Mouse (Mus musculus): Measurements from ENCODE around the gene Foxj3.
A peak's percentile ranks its signal among the peaks of the same experiment; 100 is the strongest.
"Not testable (repeated sequence)": the region's sequence is repeated elsewhere in the genome, so short reads cannot be mapped to it uniquely, and the experiment has no call there.

Gene Foxj3

GRCm38 (mm10) chr4:119574504-119574903 lies 37.7 kb downstream of the Foxj3 start:
- DNase-seq: no peak

GRCm38 (mm10) chr4:119575459-119575858 lies 38.7 kb downstream of the Foxj3 start:
- no peak for DNase-seq

- DNase-seq: no peak
Measured at GRCm38 (mm10) chr4:119588037-119588436, 51.2 kb downstream of the Foxj3 start.

GRCm38 (mm10) chr4:119589423-119589822 lies 52.6 kb downstream of the Foxj3 start:
- DNase-seq: no peak

- DNase-seq: no peak
Measured at GRCm38 (mm10) chr4:119590027-119590426, 53.2 kb downstream of the Foxj3 start.

- DNase-seq: no peak
Measured at GRCm38 (mm10) chr4:119592479-119592878, 55.7 kb downstream of the Foxj3 start.

- DNase-seq: no peak
Measured at GRCm38 (mm10) chr4:119594331-119594730, 57.5 kb downstream of the Foxj3 start.

- no peak for DNase-seq
Measured at GRCm38 (mm10) chr4:119599605-119600004, 62.8 kb downstream of the Foxj3 start.

GRCm38 (mm10) chr4:119609488-119609887 lies 72.7 kb downstream of the Foxj3 start:
- no peak for DNase-seq

GRCm38 (mm10) chr4:119614078-119614477 lies 77.3 kb downstream of the Foxj3 start:
- DNase-seq: no peak

GRCm38 (mm10) chr4:119614724-119615123 lies 77.9 kb downstream of the Foxj3 start:
- DNase-seq: no peak

- no peak for DNase-seq
Measured at GRCm38 (mm10) chr4:119626081-119626645, 89.4 kb downstream of the Foxj3 start.

GRCm38 (mm10) chr4:119626876-119627275 lies 90.1 kb downstream of the Foxj3 start:
- DNase-seq: no peak

- DNase-seq: no peak
Measured at GRCm38 (mm10) chr4:119627317-119627716, 90.5 kb downstream of the Foxj3 start.

- not testable (repeated sequence) for DNase-seq
Measured at GRCm38 (mm10) chr4:119628363-119628762, 91.6 kb downstream of the Foxj3 start.

GRCm38 (mm10) chr4:119631115-119631919 lies 94.5 kb downstream of the Foxj3 start:
- DNase-seq: peak; percentile 39

- no peak for DNase-seq
Measured at GRCm38 (mm10) chr4:119632721-119633120, 95.9 kb downstream of the Foxj3 start.

GRCm38 (mm10) chr4:119633342-119633741 lies 96.5 kb downstream of the Foxj3 start:
- no peak for DNase-seq

GRCm38 (mm10) chr4:119633948-119634347 lies 97.1 kb downstream of the Foxj3 start:
- no peak for DNase-seq

GRCm38 (mm10) chr4:119634908-119635660 lies 98.3 kb downstream of the Foxj3 start:
- DNase-seq: no peak

GRCm38 (mm10) chr4:119635686-119636085 lies 98.9 kb downstream of the Foxj3 start:
- no peak for DNase-seq

GRCm38 (mm10) chr4:119636731-119637130 lies 99.9 kb downstream of the Foxj3 start:
- no peak for DNase-seq

GRCm38 (mm10) chr4:119637176-119637845 lies 100.5 kb downstream of the Foxj3 start, which contains the start of gene Guca2a:
TSS of gene Guca2a (plus strand) at chr4:119637704.
- DNase-seq: no peak
